Mouse (Mus musculus) heart, embryonic 15.5 days (tissue): Measurements from ENCODE around the gene Rfx5. TPM values are rescaled to one million over a fixed set of nuclear protein-coding genes. Genes with fewer than 3 reads are reported as not detected.
"Not testable (repeated sequence)": the region's sequence is repeated elsewhere in the genome, so short reads cannot be mapped to it uniquely, and the experiment has no call there.

Source experiments
- ATAC-seq: fragments of 200-750 bp; cut with Nextera tagmentation; replicated peaks from 2 replicates; pipeline ENCODE4 v1.8.0; 2017; ENCODE audit warnings: low read depth, moderate TSS enrichment; ENCODE audit not compliant: insufficient number of reproducible peaks, insufficient read depth, low FRiP score
- H3K27ac ChIP-seq: fragments of 300-500 bp; sonication (generic); 2 replicates; pipeline ENCODE4 v1.5.1; 2015; ENCODE audit warnings: mild to moderate bottlenecking, inconsistent platforms
- H3K27me3 ChIP-seq: fragments of 300-500 bp; sonication (generic); 2 replicates; pipeline ENCODE4 v1.6.1; 2015; ENCODE audit warnings: inconsistent platforms
- H3K36me3 ChIP-seq: fragments of 300-500 bp; sonication (generic); 2 replicates; pipeline ENCODE4 v1.6.1; 2015; ENCODE audit warnings: mild to moderate bottlenecking, inconsistent platforms
- H3K4me1 ChIP-seq: fragments of 300-500 bp; sonication (generic); replicated peaks from 2 replicates; pipeline ENCODE4 v1.6.1; 2015; ENCODE audit warnings: inconsistent platforms
- H3K4me2 ChIP-seq: fragments of 300-500 bp; sonication (generic); 2 replicates; pipeline ENCODE4 v1.6.1; 2015; ENCODE audit warnings: inconsistent platforms, mild to moderate bottlenecking, moderate library complexity
- H3K4me3 ChIP-seq: fragments of 300-500 bp; sonication (generic); 2 replicates; pipeline ENCODE4 v1.5.1; 2015; ENCODE audit warnings: mild to moderate bottlenecking, inconsistent platforms
- H3K9ac ChIP-seq: fragments of 300-500 bp; sonication (generic); 2 replicates; pipeline ENCODE4 v1.6.1; 2015; ENCODE audit warnings: mild to moderate bottlenecking, inconsistent platforms
- H3K9me3 ChIP-seq: fragments of 300-500 bp; sonication (generic); replicated peaks from 2 replicates; pipeline ENCODE4 v1.6.1; 2016; ENCODE audit warnings: inconsistent platforms
- WGBS: fragments of 180-500 bp; shearing (Covaris S2); methylation state at CpG from one replicate; pipeline ENCODE4 v1.1.7; 2015; ENCODE audit warnings: mixed read lengths; 5-methylcytosine and 5-hydroxymethylcytosine counted together
- polyA plus RNA-seq: library from polyadenylated mRNA; unstranded; fragments of >200 nt; fragmentation: Nextera tagmentation; extraction: Ambion mirVana; gene quantifications from 2 replicates; pipeline ENCODE4 v1.2.1, GENCODE M21; 2015

Gene Rfx5
- polyA plus RNA-seq, 1 experiment from 2014 or later, result 3.6 TPM

- not testable (repeated sequence) for H3K9me3 ChIP-seq, ATAC-seq, H3K4me1 ChIP-seq, H3K9ac ChIP-seq, H3K27ac ChIP-seq, H3K27me3 ChIP-seq, H3K36me3 ChIP-seq, H3K4me3 ChIP-seq, H3K4me2 ChIP-seq
- WGBS, result 26% methylated on average over 4 of the region's 4 CpGs
Measured at GRCm38 (mm10) chr3:94926301-94926736, 27.6 kb upstream of the Rfx5 start.

GRCm38 (mm10) chr3:94928979-94929378 is 24.9 kb upstream of the Rfx5 start:
- not testable (repeated sequence) for H3K9me3 ChIP-seq, H3K4me2 ChIP-seq, ATAC-seq, H3K9ac ChIP-seq, H3K27me3 ChIP-seq, H3K4me1 ChIP-seq, H3K27ac ChIP-seq, H3K4me3 ChIP-seq, H3K36me3 ChIP-seq
- 86% methylated on average over 4 of the region's 4 CpGs for WGBS

GRCm38 (mm10) chr3:94930386-94931266 is 23.2 kb upstream of the Rfx5 start:
- H3K9me3 ChIP-seq, H3K27me3 ChIP-seq, H3K36me3 ChIP-seq, H3K4me1 ChIP-seq, H3K4me2 ChIP-seq, H3K27ac ChIP-seq, ATAC-seq, H3K4me3 ChIP-seq, H3K9ac ChIP-seq: not testable (repeated sequence)
- WGBS, result 42% methylated on average over 7 of the region's 7 CpGs

- H3K4me2 ChIP-seq, H3K9me3 ChIP-seq, H3K27me3 ChIP-seq, H3K9ac ChIP-seq, H3K4me3 ChIP-seq, H3K27ac ChIP-seq, ATAC-seq, H3K36me3 ChIP-seq, H3K4me1 ChIP-seq: not testable (repeated sequence)
- 63% methylated on average over 10 of the region's 10 CpGs for WGBS
Measured at GRCm38 (mm10) chr3:94931427-94932082, 22.3 kb upstream of the Rfx5 start.

GRCm38 (mm10) chr3:94932279-94932678 is 21.6 kb upstream of the Rfx5 start:
- peak overlapping the region; percentile 96 for H3K27ac ChIP-seq
- peak overlapping the region; percentile 66; the same call in 1 of the 2 replicates for H3K4me2 ChIP-seq
- 51% methylated on average over 2 of the region's 2 CpGs for WGBS
- not testable (repeated sequence) for H3K36me3 ChIP-seq, H3K9ac ChIP-seq, H3K27me3 ChIP-seq, H3K4me1 ChIP-seq, ATAC-seq, H3K4me3 ChIP-seq, H3K9me3 ChIP-seq

- Histone ChIP-seq H3K27ac (peak within 1 kb of the TSS; percentile 96), H3K4me3 (peak within 1 kb of the TSS; percentile 54), H3K9me3 (no peaks in the 10 kb centered on the region), H3K4me2 (peak within 1 kb of the TSS; percentile 66), H3K4me1 (peaks cover 8% of the 10 kb centered on the region), H3K27me3 (no peaks in the 10 kb centered on the region), H3K36me3 (no peaks in the 10 kb centered on the region), H3K9ac (peak within 1 kb of the TSS; percentile 65)
- 7% methylated on average over 16 of the region's 16 CpGs for WGBS
- ATAC-seq, result peak; percentile 83
Measured at GRCm38 (mm10) chr3:94932809-94933564, 20.9 kb upstream of the Rfx5 start, which contains the start of gene Selenbp1. Selenbp1 (plus strand) TSS chr3:94933056.

- not testable (repeated sequence) for H3K27me3 ChIP-seq
Measured at GRCm38 (mm10) chr3:94933604-94934003, 20.3 kb upstream of the Rfx5 start.

GRCm38 (mm10) chr3:94934564-94934963 is 19.3 kb upstream of the Rfx5 start:
- not testable (repeated sequence) for H3K4me1 ChIP-seq, H3K36me3 ChIP-seq, H3K9ac ChIP-seq, H3K9me3 ChIP-seq, ATAC-seq, H3K27ac ChIP-seq, H3K27me3 ChIP-seq, H3K4me3 ChIP-seq, H3K4me2 ChIP-seq
- 94% methylated on average over 3 of the region's 3 CpGs for WGBS

More at GRCm38 (mm10) chr3:94933604-94934003, 20.3 kb upstream of the Rfx5 start:
- ATAC-seq, H3K4me1 ChIP-seq, H3K9ac ChIP-seq, H3K36me3 ChIP-seq, H3K9me3 ChIP-seq: not testable (repeated sequence)
- peak overlapping the region; percentile 96 for H3K27ac ChIP-seq
- peak overlapping the region; percentile 54 for H3K4me3 ChIP-seq
- H3K4me2 ChIP-seq, result peak overlapping the region; percentile 66
- no CpG with 5 or more reads among the region's 2 CpGs for WGBS

GRCm38 (mm10) chr3:94935332-94935731 is 18.5 kb upstream of the Rfx5 start:
- H3K36me3 ChIP-seq, H3K9ac ChIP-seq, ATAC-seq, H3K4me2 ChIP-seq, H3K9me3 ChIP-seq, H3K4me1 ChIP-seq, H3K27me3 ChIP-seq, H3K4me3 ChIP-seq, H3K27ac ChIP-seq: not testable (repeated sequence)
- 67% methylated on average over 3 of the region's 3 CpGs for WGBS

GRCm38 (mm10) chr3:94936147-94936546 is 17.7 kb upstream of the Rfx5 start:
- H3K4me1 ChIP-seq, H3K4me3 ChIP-seq, H3K4me2 ChIP-seq, H3K9me3 ChIP-seq, H3K27ac ChIP-seq, H3K36me3 ChIP-seq, H3K27me3 ChIP-seq, ATAC-seq, H3K9ac ChIP-seq: not testable (repeated sequence)
- WGBS, result 87% methylated on average over 5 of the region's 5 CpGs

GRCm38 (mm10) chr3:94937194-94937593 is 16.7 kb upstream of the Rfx5 start:
- ATAC-seq, H3K36me3 ChIP-seq, H3K4me2 ChIP-seq, H3K9ac ChIP-seq, H3K27ac ChIP-seq, H3K4me1 ChIP-seq, H3K27me3 ChIP-seq, H3K9me3 ChIP-seq, H3K4me3 ChIP-seq: not testable (repeated sequence)
- 91% methylated on average over 7 of the region's 7 CpGs for WGBS
